Mouse (Mus musculus): Measurements from ENCODE around the gene Ptprt. TPM values are rescaled to one million over a fixed set of nuclear protein-coding genes. Genes with fewer than 3 reads are reported as not detected.

The Ptprt gene
- polyA plus RNA-seq (2012; rRNA removed; ENCODE audit: low replicate concordance) = 0.38 and 1.0 TPM in 2 replicates

GRCm38 (mm10) chr2:162660941-162661386 is at the start of gene Ptprt:
TSS of gene Ptprt (minus strand) at chr2:162661147.

